ENCODE assay signal across 28 mouse cellular contexts in the genomic region with DNA sequence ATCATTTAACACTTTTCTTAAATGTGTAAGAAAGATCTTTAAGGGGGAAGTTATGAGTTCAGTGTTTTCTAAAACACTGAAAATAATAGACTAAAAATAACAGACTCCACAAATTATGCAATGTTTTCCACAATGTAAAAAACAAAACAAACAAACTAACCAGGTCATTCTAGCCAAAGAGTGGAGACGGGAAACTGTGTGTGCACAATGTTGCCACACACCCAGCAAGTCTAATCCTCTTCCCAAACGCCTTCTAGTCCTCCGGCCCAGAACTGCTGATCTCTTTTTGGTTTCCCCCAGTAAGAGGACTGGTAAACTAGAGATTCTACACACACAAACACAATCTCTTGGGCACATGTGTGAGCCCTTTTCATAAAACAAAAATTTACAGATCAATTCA. TPM values are rescaled to one million over a fixed set of nuclear protein-coding genes. Genes with fewer than 3 reads are reported as not detected.
DNase-seq lines count a peak whose midpoint lies in the region; ATAC-seq and TF ChIP-seq lines count a peak whose summit lies in the region.
"Had no signal": no experiment of that assay in that cellular context is flagged by ENCODE, and none has a peak within 500 bp of the region (broad histone marks: within the 10 kb centered on the region; RNA-seq: fewer than 3 reads in every experiment).

No protein-coding gene starts in this region.

- DNase-seq in heart, adult 2 months: no peak
- no peak for DNase-seq in heart, adult 18-20 months
- DNase-seq in lung, postnatal 0 days (ENCODE audit: low spot score): peak; percentile 60
- DNase-seq in lung, adult 2 months: no peak
- no peak for DNase-seq in embryonic facial prominence, embryonic 14.5 days (ENCODE audit: low spot score)
- no peak for DNase-seq in spleen, adult 18-20 months
- DNase-seq in thymus, postnatal 10 days (ENCODE audit: low spot score in 2 of 2): no peak
- DNase-seq: adrenal gland, adult 8-10 months; cerebellum, adult 8-10 months; cerebellum, postnatal 25 days; gastrocnemius, postnatal 14 days; kidney, adult 9 months; kidney, postnatal 10 days; liver; lung, adult 18-20 months; lung, postnatal 14 days; right cerebral cortex, postnatal 25 days; thymus, adult 18-20 months; thymus, postnatal 36 days had no signal

- H3K79me2 ChIP-seq in heart, adult 2 months (replicated peaks; ENCODE audit: control insufficient read depth, insufficient read depth, low read length): peaks cover 13% of the 10 kb centered on the region

- H3K4me2 ChIP-seq in lung, postnatal 0 days (replicated peaks; ENCODE audit: low read depth, low read length): no peak overlapping the region
- no peak overlapping the region for H3K4me2 ChIP-seq in embryonic facial prominence, embryonic 14.5 days (ENCODE audit: low read depth, low read length)
- H3K4me2 ChIP-seq: embryonic facial prominence, embryonic 12.5 days; heart, embryonic 12.5 days; hindbrain, embryonic 14.5 days had no signal

- H3K4me3 ChIP-seq in heart, adult 2 months: no peak overlapping the region
- no peak overlapping the region for H3K4me3 ChIP-seq in lung, postnatal 0 days (ENCODE audit: low read depth, low read length)
- H3K4me3 ChIP-seq in lung, adult 2 months (replicated peaks; ENCODE audit: extremely low read depth, low read depth, low read length): no peak overlapping the region
- H3K4me3 ChIP-seq in embryonic facial prominence, embryonic 14.5 days (ENCODE audit: low read depth, low read length): no peak overlapping the region
- H3K4me3 ChIP-seq: embryonic facial prominence, embryonic 12.5 days; erythroblast, embryonic 14.5 days; heart, embryonic 12.5 days had no signal

- peaks cover 9% of the 10 kb centered on the region for H3K36me3 ChIP-seq in heart, adult 2 months (ENCODE audit: control insufficient read depth, insufficient read depth, low read length)
- H3K36me3 ChIP-seq in lung, postnatal 0 days (ENCODE audit: insufficient read depth, low read length): no peaks in the 10 kb centered on the region
- H3K36me3 ChIP-seq in embryonic facial prominence, embryonic 14.5 days (ENCODE audit: control insufficient read depth, insufficient read depth, low read length): no peaks in the 10 kb centered on the region
- H3K36me3 ChIP-seq: embryonic facial prominence, embryonic 12.5 days; heart, embryonic 12.5 days had no signal

- intact Hi-C loops in heart, adult 2 months (cut with DNase I): no loop called here

- TF ChIP-seq EP300 in heart, adult 2 months (IDR thresholded peaks at IDR 0.05; ENCODE audit: insufficient read depth, low read depth, low read length): no peak
- no peak for TF ChIP-seq EP300 in lung, postnatal 0 days (IDR thresholded peaks at IDR 0.05)

- TF ChIP-seq POLR2A in heart, adult 2 months (IDR thresholded peaks at IDR 0.05; ENCODE audit: insufficient read depth, low read depth, low read length): no peak
- TF ChIP-seq POLR2A in lung, adult 2 months (IDR thresholded peaks at IDR 0.05; ENCODE audit: borderline replicate concordance, extremely low read depth, low read depth, low read length): no peak

- H3K9ac ChIP-seq in heart, adult 2 months (ENCODE audit: low read depth, low read length): no peak overlapping the region
- H3K9ac ChIP-seq in lung, postnatal 0 days (replicated peaks; ENCODE audit: low read depth): no peak overlapping the region
- no peak overlapping the region for H3K9ac ChIP-seq in embryonic facial prominence, embryonic 14.5 days (ENCODE audit: low read depth, low read length)
- H3K9ac ChIP-seq: embryonic facial prominence, embryonic 12.5 days; heart, embryonic 12.5 days; hindbrain, embryonic 14.5 days had no signal

- peaks cover 20% of the 10 kb centered on the region for H3K4me1 ChIP-seq in heart, adult 2 months (ENCODE audit: control insufficient read depth, insufficient read depth, low read length)
- no peaks in the 10 kb centered on the region for H3K4me1 ChIP-seq in lung, postnatal 0 days (ENCODE audit: insufficient read depth, low read depth, low read length)
- H3K4me1 ChIP-seq in lung, adult 2 months (ENCODE audit: control insufficient read depth, insufficient read depth, low read length): peaks cover 9% of the 10 kb centered on the region
- H3K4me1 ChIP-seq in embryonic facial prominence, embryonic 14.5 days (ENCODE audit: control insufficient read depth, insufficient read depth, low read length): peaks cover 60% of the 10 kb centered on the region

- no peak for TF ChIP-seq CTCF in heart, adult 2 months (IDR thresholded peaks at IDR 0.05)
- TF ChIP-seq CTCF in lung, postnatal 0 days (IDR thresholded peaks at IDR 0.05): no peak
- TF ChIP-seq CTCF in lung, adult 2 months (IDR thresholded peaks at IDR 0.05; ENCODE audit: insufficient read depth, low read length): no peak

- ATAC-seq in lung, postnatal 0 days: no peak
- no peak for ATAC-seq in embryonic facial prominence, embryonic 14.5 days (ENCODE audit: low read depth)
- ATAC-seq: CD4-positive, CD25-positive, alpha-beta regulatory T cell, adult 4 months; forebrain, embryonic 16.5 days; intestine, postnatal 0 days; midbrain, embryonic 16.5 days had no signal

- peak overlapping the region; percentile 27 for H3K27ac ChIP-seq in heart, adult 2 months
- no peak overlapping the region for H3K27ac ChIP-seq in lung, postnatal 0 days (ENCODE audit: low read length)
- H3K27ac ChIP-seq in embryonic facial prominence, embryonic 14.5 days (replicated peaks; ENCODE audit: low read depth, low read length): 0 out of 2 replicates have a peak overlapping the region, but pooled peaks have one; percentile 15
- H3K27ac ChIP-seq: hindbrain, embryonic 14.5 days; stomach, postnatal 0 days had no signal

- H3K9me3 ChIP-seq in lung, postnatal 0 days (ENCODE audit: low read length): no peaks in the 10 kb centered on the region
- no peaks in the 10 kb centered on the region for H3K9me3 ChIP-seq in embryonic facial prominence, embryonic 14.5 days (ENCODE audit: control insufficient read depth, low read length)
- H3K9me3 ChIP-seq: embryonic facial prominence, embryonic 12.5 days; heart, embryonic 12.5 days had no signal

- WGBS in heart, adult 2 months: 51% methylated on average over 3 of the region's 3 CpGs
- WGBS in lung, postnatal 0 days: 58% methylated on average over 3 of the region's 3 CpGs
- WGBS in lung, adult 2 months: 40% methylated on average over 3 of the region's 3 CpGs
- WGBS in embryonic facial prominence, embryonic 14.5 days: 64% methylated on average over 3 of the region's 3 CpGs

- H3K27me3 ChIP-seq in heart, adult 2 months (ENCODE audit: control insufficient read depth, insufficient read depth, low read length): no peaks in the 10 kb centered on the region
- no peaks in the 10 kb centered on the region for H3K27me3 ChIP-seq in lung, postnatal 0 days (replicated peaks; ENCODE audit: insufficient read depth, low read length)
- no peaks in the 10 kb centered on the region for H3K27me3 ChIP-seq in embryonic facial prominence, embryonic 14.5 days (replicated peaks; ENCODE audit: control insufficient read depth, insufficient read depth, low read length)
- H3K27me3 ChIP-seq: embryonic facial prominence, embryonic 12.5 days; heart, embryonic 12.5 days had no signal

RNA-seq across cellular contexts. Expression of a gene that starts 55.1 kb away (rescaled TPM):
- total RNA-seq in heart, adult 2 months (2021): 100 to 1,000 TPM; 106 to 110 TPM
- polyA plus RNA-seq in heart, adult 2 months (2012; rRNA removed): 86.0 and 145 TPM in 2 replicates
- 10 to 100 TPM; 86.5 to 90.5 TPM for total RNA-seq in heart, adult 18-20 months (2021)
- polyA plus RNA-seq in lung, postnatal 0 days (2015; fragmentation: Nextera tagmentation; extraction: Ambion mirVana): 17.4 and 18.8 TPM in 2 replicates
- polyA plus RNA-seq in lung, adult 2 months (2012; rRNA removed): 65.0 and 72.0 TPM in 2 replicates
- polyA plus RNA-seq in embryonic facial prominence, embryonic 14.5 days (2014; fragmentation: Nextera tagmentation; extraction: Ambion mirVana): 97.4 and 107 TPM in 2 replicates
- polyA plus RNA-seq: CD4-positive, CD25-positive, alpha-beta regulatory T cell, adult 4 months; erythroblast, embryonic 14.5 days had no signal
